Mouse (Mus musculus) forebrain, embryonic 13.5 days (tissue): ENCODE measurements at regions not wholly inside any gene's neighbourhood (a gene's known extent, or its start where the extent isn't known, plus 50 kb on each side); places are given as distances from the start of the nearest gene placed in this dataset.

Source experiments
- ATAC-seq: fragments of 200-750 bp; cut with Nextera tagmentation; 2 replicates; pipeline ENCODE4 v1.8.0; 2017
- H3K27ac ChIP-seq: fragments of 300-500 bp; sonication (generic); 2 replicates; pipeline ENCODE4 v1.5.1; 2015; ENCODE audit warnings: inconsistent platforms, mild to moderate bottlenecking, moderate library complexity
- H3K27me3 ChIP-seq: fragments of 300-500 bp; sonication (generic); 2 replicates; pipeline ENCODE4 v1.6.1; 2015; ENCODE audit warnings: mild to moderate bottlenecking, inconsistent platforms
- H3K36me3 ChIP-seq: fragments of 300-500 bp; sonication (generic); 2 replicates; pipeline ENCODE4 v1.6.1; 2015; ENCODE audit warnings: mild to moderate bottlenecking, inconsistent platforms; ENCODE audit not compliant: poor library complexity, severe bottlenecking
- H3K4me1 ChIP-seq: fragments of 300-500 bp; sonication (generic); 2 replicates; pipeline ENCODE4 v1.6.1; 2015; ENCODE audit warnings: inconsistent platforms
- H3K4me2 ChIP-seq: fragments of 300-500 bp; sonication (generic); 2 replicates; pipeline ENCODE4 v1.6.1; 2015; ENCODE audit warnings: inconsistent platforms, mild to moderate bottlenecking, moderate library complexity
- H3K4me3 ChIP-seq: fragments of 300-500 bp; sonication (generic); 2 replicates; pipeline ENCODE4 v1.5.1; 2015; ENCODE audit warnings: mild to moderate bottlenecking, inconsistent platforms
- H3K9ac ChIP-seq: fragments of 300-500 bp; sonication (generic); 2 replicates; pipeline ENCODE4 v1.6.1; 2015; ENCODE audit warnings: mild to moderate bottlenecking, inconsistent platforms
- H3K9me3 ChIP-seq: fragments of 300-500 bp; sonication (generic); replicated peaks from 2 replicates; pipeline ENCODE4 v1.6.1; 2016; ENCODE audit warnings: inconsistent platforms
- WGBS: fragments of 180-500 bp; shearing (Covaris S2); methylation state at CpG from one replicate; pipeline ENCODE4 v1.1.7; 2015; 5-methylcytosine and 5-hydroxymethylcytosine counted together

DNA sequence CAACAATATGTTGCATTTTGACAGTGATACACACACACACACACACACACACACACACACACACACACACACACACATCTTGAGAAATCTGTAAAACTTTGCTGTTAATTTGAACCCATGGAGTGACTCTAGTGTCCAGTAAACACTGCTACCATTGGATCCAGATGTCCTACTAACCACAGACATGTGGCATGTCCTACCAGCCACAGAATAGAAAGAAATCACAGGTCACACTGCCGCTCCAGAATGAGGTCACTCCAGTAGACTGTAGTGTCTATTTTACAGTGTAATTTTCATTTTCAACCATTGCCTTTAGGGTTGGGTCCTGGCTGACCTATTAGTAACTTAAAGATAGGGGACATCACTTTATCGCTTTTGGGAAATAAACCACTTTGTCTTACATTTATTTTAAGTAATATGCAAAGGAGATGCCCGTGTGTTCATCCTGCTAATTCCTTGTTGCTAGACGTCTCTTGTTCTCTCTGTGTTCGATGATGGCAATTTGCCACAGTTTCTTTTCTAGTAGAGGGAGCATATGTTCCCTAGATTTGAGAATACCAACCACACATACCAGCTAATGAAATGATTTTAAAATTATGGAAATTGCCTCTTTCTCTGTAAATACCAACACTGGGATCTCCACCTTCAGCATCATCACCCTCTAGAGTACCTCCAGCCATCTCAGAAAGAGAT is 59.2 kb upstream of the Cdh6 start:
- Histone ChIP-seq H3K36me3 (no peaks in the 10 kb centered on the region), H3K4me1 (no peaks in the 10 kb centered on the region), H3K4me3 (no peak overlapping the region), H3K27me3 (no peaks in the 10 kb centered on the region), H3K9ac (no peak overlapping the region), H3K9me3 (no peaks in the 10 kb centered on the region), H3K4me2 (no peak overlapping the region), H3K27ac (no peak overlapping the region)
- ATAC-seq = peak; percentile 72
- WGBS = 80% methylated on average over 5 of the region's 5 CpGs

DNA sequence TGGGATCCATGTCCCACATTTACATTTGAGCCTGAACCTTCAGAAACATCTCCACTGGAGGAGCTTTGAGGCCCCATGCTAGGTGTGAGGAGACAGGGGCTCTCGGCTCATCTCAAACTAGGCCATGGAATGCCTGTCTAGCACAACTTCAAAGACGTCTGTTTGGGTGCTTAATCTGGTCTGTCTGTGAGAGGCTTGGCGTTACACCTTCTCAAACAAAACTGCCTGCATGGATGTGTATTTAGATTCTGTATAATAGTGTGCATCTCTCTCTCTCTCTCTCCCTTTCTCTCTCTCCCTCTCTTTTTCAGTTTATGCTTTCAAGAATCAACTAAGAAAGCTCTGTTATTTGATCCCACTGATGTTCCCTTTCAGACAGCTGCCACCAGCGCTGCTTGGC is 58.1 kb upstream of the Cdh6 start:
- H3K36me3 ChIP-seq = no peaks in the 10 kb centered on the region
- no peak overlapping the region for H3K4me2 ChIP-seq
- 37% methylated on average over 4 of the region's 4 CpGs for WGBS
- H3K4me3 ChIP-seq = no peak overlapping the region
- no peak overlapping the region for H3K9ac ChIP-seq
- no peak overlapping the region for H3K27ac ChIP-seq
- no peaks in the 10 kb centered on the region for H3K9me3 ChIP-seq
- no peaks in the 10 kb centered on the region for H3K27me3 ChIP-seq
- ATAC-seq = no peak
- no peaks in the 10 kb centered on the region for H3K4me1 ChIP-seq

DNA sequence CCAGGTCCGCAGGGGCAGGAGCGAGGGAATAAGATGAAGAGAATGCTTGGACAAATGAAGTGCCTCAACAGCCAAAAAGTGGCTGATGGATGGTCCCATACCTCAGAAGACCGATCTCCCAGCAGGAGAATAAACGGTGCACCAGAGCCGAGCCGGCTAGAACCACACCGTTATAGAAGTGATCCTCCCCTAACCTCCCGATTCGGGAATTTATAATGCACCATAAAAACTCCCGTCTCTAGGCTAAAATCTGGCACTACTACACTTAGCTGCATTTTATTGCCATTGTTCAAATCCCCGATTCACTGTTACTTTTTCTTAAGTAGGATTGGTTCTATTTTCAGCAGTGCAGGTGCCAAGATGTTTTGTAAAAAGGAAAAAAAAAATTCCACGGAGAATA is 54.6 kb upstream of the Cdh6 start:
- Histone ChIP-seq H3K36me3 (no peaks in the 10 kb centered on the region), H3K4me1 (no peaks in the 10 kb centered on the region), H3K9ac (no peak overlapping the region), H3K9me3 (no peaks in the 10 kb centered on the region), H3K4me3 (no peak overlapping the region), H3K4me2 (no peak overlapping the region), H3K27ac (no peak overlapping the region), H3K27me3 (no peaks in the 10 kb centered on the region)
- WGBS = 89% methylated on average over 12 of the region's 12 CpGs
- no peak for ATAC-seq
